Mouse (Mus musculus): ENCODE results near the gene Mapk10. TPM values are rescaled to one million over a fixed set of nuclear protein-coding genes. Genes with fewer than 3 reads are reported as not detected.
"Not testable (repeated sequence)": the region's sequence is repeated elsewhere in the genome, so short reads cannot be mapped to it uniquely, and the experiment has no call there.

The Mapk10 gene
- total RNA-seq, 2 experiments from 2014 or later, result 30.0 to 37.4 TPM

DNA sequence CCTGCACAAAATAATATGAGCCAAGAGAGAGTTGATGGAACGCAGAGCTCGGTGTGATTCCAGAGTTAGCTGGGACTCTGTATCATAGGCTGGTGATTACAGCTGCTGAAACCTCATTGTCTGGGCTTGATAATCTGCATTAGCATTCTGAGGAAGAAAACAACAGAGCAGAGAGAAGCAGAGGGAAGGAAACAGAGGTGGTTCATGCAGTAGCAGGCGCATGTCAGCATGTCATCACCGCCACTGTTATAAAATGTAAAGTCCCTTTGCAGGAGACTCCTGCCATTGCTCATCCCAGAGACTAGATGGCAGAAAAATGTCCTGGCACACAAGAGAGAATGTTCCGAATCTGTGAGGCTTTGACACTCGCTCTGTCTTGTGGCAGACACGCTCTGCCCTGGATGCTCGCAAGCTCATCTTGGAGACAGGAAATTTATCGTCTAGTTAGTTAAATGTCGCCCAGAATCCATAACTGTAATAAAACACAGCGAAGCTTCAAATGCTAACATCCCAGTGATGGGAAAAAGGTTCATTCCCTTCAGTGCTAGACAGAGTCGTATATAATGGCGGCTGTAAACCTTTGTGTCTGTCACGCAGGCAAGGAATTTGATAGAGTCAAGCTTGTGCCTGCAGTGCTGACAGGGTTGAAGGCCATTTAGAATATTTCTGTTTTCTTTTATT, 322.5 kb downstream of the Mapk10 start:
- no peak for DNase-seq
- intact Hi-C loops (cut with DNase I), result no loop called here

DNA sequence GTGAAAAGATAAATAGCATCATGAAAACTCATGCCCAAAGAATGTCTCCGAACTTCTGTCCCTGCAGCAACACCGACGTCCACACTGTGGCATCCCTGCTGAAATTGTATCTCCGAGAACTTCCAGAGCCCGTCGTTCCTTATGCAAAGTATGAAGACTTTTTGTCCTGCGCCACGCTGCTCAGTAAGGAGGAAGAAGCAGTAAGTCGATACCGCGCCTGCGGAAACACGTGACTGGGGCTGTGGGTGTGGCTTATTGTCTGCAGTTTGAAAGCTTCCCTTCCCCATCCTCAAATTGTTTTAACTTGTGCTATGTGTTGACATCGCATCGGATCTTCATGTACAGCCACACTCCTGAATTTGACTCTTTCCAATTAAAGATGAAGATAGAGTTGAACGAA, 335.5 kb downstream of the Mapk10 start:
- DNase-seq, result no peak
- intact Hi-C loops (cut with DNase I), result no loop called here

DNA sequence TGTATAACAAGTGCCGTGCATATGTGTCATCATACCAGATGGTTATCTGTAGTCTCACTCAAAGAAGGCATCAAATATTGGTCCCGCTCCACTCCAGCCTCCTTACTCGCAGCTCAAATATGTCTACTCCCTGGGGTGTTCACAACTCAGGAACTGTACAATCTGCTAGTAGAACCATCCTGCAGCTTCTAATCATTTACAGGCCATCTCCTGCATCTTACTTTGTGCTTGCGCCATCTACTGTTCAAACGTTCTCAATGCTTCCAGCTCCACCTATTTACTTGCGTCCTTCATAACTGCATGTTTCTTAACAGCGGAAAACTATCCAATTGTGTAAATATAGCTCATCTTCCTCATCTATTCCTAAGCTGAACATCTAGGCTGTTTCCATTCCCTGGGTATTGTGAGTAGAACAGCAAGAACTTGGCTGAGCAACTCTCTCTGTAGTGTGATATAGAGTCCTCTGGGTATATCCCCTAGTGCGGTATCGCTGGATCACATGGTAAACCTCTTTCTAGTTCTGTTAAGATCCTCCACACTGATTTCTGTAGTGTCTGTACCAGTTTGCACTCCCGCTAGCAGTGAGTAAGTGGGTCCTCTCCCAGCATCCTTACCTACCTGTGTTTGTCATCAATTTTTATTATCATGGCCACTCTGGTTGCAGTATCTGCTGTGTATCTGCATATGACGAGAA, 336.4 kb downstream of the Mapk10 start:
- DNase-seq, result peak; percentile 73 to 76
- intact Hi-C loops (cut with DNase I), result loop anchor here (5.0 kb wide), 3 partner anchors 107 to 667 kb away; no protein-coding TSS in a partner anchor

DNA sequence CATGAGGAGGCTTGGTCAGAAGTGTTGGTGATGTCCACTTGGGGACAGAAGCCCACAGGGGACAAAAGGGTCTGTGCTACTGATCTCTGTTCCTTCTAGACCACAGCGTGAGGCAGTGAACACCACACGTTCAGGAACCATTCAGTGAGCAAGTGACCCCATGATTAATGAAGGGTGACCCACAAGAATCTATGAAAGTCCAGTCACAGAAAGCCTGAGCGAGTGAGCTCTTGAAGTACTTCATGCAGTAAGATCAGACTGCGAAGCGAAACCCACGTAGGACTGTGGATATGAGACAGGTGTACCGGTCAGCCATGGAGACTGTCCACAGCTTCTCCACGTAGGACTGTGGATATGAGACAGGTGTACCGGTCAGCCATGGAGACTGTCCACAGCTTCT, 338.1 kb downstream of the Mapk10 start:
- intact Hi-C loops (cut with DNase I), result loop anchor here (5.0 kb wide), 3 partner anchors 106 to 666 kb away; no protein-coding TSS in a partner anchor
- not testable (repeated sequence) for DNase-seq

DNA sequence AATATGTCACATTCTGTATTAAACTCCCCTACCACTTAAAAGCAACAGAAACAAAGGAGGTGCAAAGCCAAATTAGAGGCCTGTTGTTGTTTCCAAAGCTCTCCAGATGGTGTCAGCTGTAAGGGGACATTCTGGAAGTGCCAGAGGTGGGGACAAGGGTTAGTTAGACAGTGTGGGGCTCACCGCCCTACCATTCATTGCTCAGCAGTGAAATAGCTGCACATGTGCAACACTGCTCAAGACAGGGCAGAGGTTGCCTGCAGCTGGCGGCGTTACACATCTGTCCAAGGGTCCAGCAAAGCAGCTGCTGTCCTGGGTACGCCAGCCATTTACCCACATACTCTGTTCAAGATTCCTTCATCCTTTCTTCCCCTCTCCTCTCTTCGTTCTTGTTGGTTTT, 342.9 kb downstream of the Mapk10 start:
- DNase-seq, result peak in 1 of 2 experiments; percentile 24
- intact Hi-C loops (cut with DNase I), result no loop called here

DNA sequence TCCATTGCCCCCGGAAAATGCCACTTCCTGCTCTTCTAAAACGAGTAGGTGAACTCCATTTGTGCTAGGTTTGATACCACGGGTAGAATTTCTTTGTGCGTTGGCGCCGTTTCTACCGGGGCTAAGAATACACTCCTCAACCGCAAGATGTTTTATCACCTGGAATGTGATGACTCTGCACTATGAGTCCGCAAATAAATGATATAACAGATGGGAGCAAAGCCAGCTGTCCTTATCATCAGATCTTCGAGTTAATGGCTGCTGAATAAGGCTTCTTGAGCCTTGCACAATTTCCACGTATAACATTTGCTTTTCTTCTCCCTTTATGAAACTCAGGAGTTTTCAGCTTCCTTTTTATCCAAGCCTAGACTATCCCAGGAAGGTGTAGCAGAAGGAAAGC, 351.4 kb downstream of the Mapk10 start:
- intact Hi-C loops (cut with DNase I), result no loop called here

DNA sequence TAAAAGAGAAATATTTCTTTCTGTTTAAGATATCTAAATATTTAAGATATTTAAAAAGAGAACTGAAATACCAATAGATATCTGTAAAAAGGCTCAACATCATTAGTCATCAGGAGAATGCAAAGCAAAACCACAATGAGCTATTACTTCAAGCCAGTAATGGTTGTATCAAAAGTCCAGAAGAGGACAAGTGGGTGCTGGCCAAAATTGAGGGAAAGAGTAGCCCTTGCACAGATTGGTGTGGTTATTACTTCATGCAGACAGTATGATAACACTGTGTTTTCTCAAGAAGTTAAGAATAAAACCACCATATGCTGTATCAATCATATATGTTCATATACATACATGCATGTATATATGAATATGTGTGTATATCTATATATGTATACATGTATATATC, 353.1 kb downstream of the Mapk10 start:
- intact Hi-C loops (cut with DNase I), result no loop called here
- DNase-seq, result no peak

More for the DNA sequence above, 351.4 kb downstream of the Mapk10 start:
- no peak for DNase-seq

Other genes with a start within 250 kb of the Mapk10 start
- gene Ptpn13, start 213.9 kb upstream of the Mapk10 start, total RNA-seq (2021), result 1 to 10 TPM; 9.8 TPM